Mouse (Mus musculus): ENCODE results near the gene Hmga1. TPM values are rescaled to one million over a fixed set of nuclear protein-coding genes. Genes with fewer than 3 reads are reported as not detected.

The Hmga1 gene
- 124 and 134 TPM in 2 replicates for polyA plus RNA-seq (2015; fragmentation: Nextera tagmentation; extraction: Ambion mirVana)

GRCm38 (mm10) chr17:27556315-27557011 is at the start of gene Hmga1:
Hmga1 (plus strand) TSS chr17:27556497.
- H3K4me2 ChIP-seq (ENCODE audit: low read length) = peak within 1 kb of the TSS; percentile 76
- peak within 1 kb of the TSS; percentile 88 for H3K4me3 ChIP-seq (ENCODE audit: low read depth, low read length)
- peaks cover 31% of the 10 kb centered on the region for H3K4me1 ChIP-seq (ENCODE audit: control insufficient read depth, insufficient read depth, low read length)
- H3K27me3 ChIP-seq (ENCODE audit: control insufficient read depth, insufficient read depth, low read depth, low read length) = peaks cover 9% of the 10 kb centered on the region
- H3K9me3 ChIP-seq (replicated peaks; ENCODE audit: control insufficient read depth, low read length, poor library complexity, severe bottlenecking) = no peaks in the 10 kb centered on the region
- peak within 1 kb of the TSS; percentile 94 for H3K9ac ChIP-seq (ENCODE audit: low read depth, low read length)
- H3K27ac ChIP-seq (ENCODE audit: low read length) = peak within 1 kb of the TSS; percentile 93
- H3K36me3 ChIP-seq (ENCODE audit: control insufficient read depth, insufficient read depth, low read length) = peaks cover under 1% of the 10 kb centered on the region; the same call in 1 of the 2 replicates
- ATAC-seq = peak; percentile 79
- WGBS = under 1% methylated on average over 79 of the region's 79 CpGs

GRCm38 (mm10) chr17:27506871-27507590 is 49.3 kb upstream of the Hmga1 start:
- WGBS = 82% methylated on average over 7 of the region's 7 CpGs
- no peak for ATAC-seq
- Histone ChIP-seq H3K36me3 (ENCODE audit: control insufficient read depth, insufficient read depth, low read length) (no peaks in the 10 kb centered on the region), H3K9ac (ENCODE audit: low read depth, low read length) (no peak overlapping the region), H3K27me3 (ENCODE audit: control insufficient read depth, insufficient read depth, low read depth, low read length) (no peaks in the 10 kb centered on the region), H3K27ac (ENCODE audit: low read length) (no peak overlapping the region), H3K4me1 (ENCODE audit: control insufficient read depth, insufficient read depth, low read length) (peaks cover 32% of the 10 kb centered on the region), H3K9me3 (replicated peaks; ENCODE audit: control insufficient read depth, low read length, poor library complexity, severe bottlenecking) (no peaks in the 10 kb centered on the region), H3K4me3 (ENCODE audit: low read depth, low read length) (no peak overlapping the region), H3K4me2 (ENCODE audit: low read length) (no peak overlapping the region)

- H3K27me3 ChIP-seq (ENCODE audit: control insufficient read depth, insufficient read depth, low read depth, low read length) = no peaks in the 10 kb centered on the region
- H3K4me3 ChIP-seq (ENCODE audit: low read depth, low read length) = no peak overlapping the region
- no peak overlapping the region for H3K4me2 ChIP-seq (ENCODE audit: low read length)
- WGBS = 79% methylated on average over 7 of the region's 7 CpGs
- no peak for ATAC-seq
- no peak overlapping the region for H3K27ac ChIP-seq (ENCODE audit: low read length)
- H3K9ac ChIP-seq (ENCODE audit: low read depth, low read length) = 0 out of 2 replicates have a peak overlapping the region, but pooled peaks have one; percentile 2
- no peaks in the 10 kb centered on the region for H3K36me3 ChIP-seq (ENCODE audit: control insufficient read depth, insufficient read depth, low read length)
- H3K9me3 ChIP-seq (replicated peaks; ENCODE audit: control insufficient read depth, low read length, poor library complexity, severe bottlenecking) = no peaks in the 10 kb centered on the region
- peaks cover 27% of the 10 kb centered on the region for H3K4me1 ChIP-seq (ENCODE audit: control insufficient read depth, insufficient read depth, low read length)
These were observed 48.7 kb upstream of the Hmga1 start for GRCm38 (mm10) chr17:27507591-27507945.

GRCm38 (mm10) chr17:27508002-27508401 is 48.3 kb upstream of the Hmga1 start:
- Histone ChIP-seq H3K9ac (ENCODE audit: low read depth, low read length) (no peak overlapping the region), H3K4me1 (ENCODE audit: control insufficient read depth, insufficient read depth, low read length) (peaks cover 23% of the 10 kb centered on the region), H3K36me3 (ENCODE audit: control insufficient read depth, insufficient read depth, low read length) (no peaks in the 10 kb centered on the region), H3K27me3 (ENCODE audit: control insufficient read depth, insufficient read depth, low read depth, low read length) (no peaks in the 10 kb centered on the region), H3K9me3 (replicated peaks; ENCODE audit: control insufficient read depth, low read length, poor library complexity, severe bottlenecking) (no peaks in the 10 kb centered on the region), H3K4me3 (ENCODE audit: low read depth, low read length) (no peak overlapping the region), H3K27ac (ENCODE audit: low read length) (no peak overlapping the region), H3K4me2 (ENCODE audit: low read length) (no peak overlapping the region)
- ATAC-seq = no peak
- WGBS = 57% methylated on average over 12 of the region's 12 CpGs

GRCm38 (mm10) chr17:27508513-27508912 is 47.8 kb upstream of the Hmga1 start:
- WGBS = 70% methylated on average over 5 of the region's 5 CpGs
- H3K9ac ChIP-seq (ENCODE audit: low read depth, low read length) = no peak overlapping the region
- H3K4me2 ChIP-seq (ENCODE audit: low read length) = no peak overlapping the region

GRCm38 (mm10) chr17:27509056-27509455 is 47.2 kb upstream of the Hmga1 start:
- Histone ChIP-seq H3K27me3 (ENCODE audit: control insufficient read depth, insufficient read depth, low read depth, low read length) (no peaks in the 10 kb centered on the region), H3K4me2 (ENCODE audit: low read length) (no peak overlapping the region), H3K9ac (ENCODE audit: low read depth, low read length) (no peak overlapping the region), H3K27ac (ENCODE audit: low read length) (no peak overlapping the region), H3K4me1 (ENCODE audit: control insufficient read depth, insufficient read depth, low read length) (peaks cover 27% of the 10 kb centered on the region), H3K36me3 (ENCODE audit: control insufficient read depth, insufficient read depth, low read length) (no peaks in the 10 kb centered on the region), H3K9me3 (replicated peaks; ENCODE audit: control insufficient read depth, low read length, poor library complexity, severe bottlenecking) (no peaks in the 10 kb centered on the region), H3K4me3 (ENCODE audit: low read depth, low read length) (no peak overlapping the region)
- ATAC-seq = no peak
- WGBS = 83% methylated on average over 5 of the region's 5 CpGs

More at GRCm38 (mm10) chr17:27508513-27508912, 47.8 kb upstream of the Hmga1 start:
- no peak overlapping the region for H3K4me3 ChIP-seq (ENCODE audit: low read depth, low read length)
- peaks cover 22% of the 10 kb centered on the region for H3K4me1 ChIP-seq (ENCODE audit: control insufficient read depth, insufficient read depth, low read length)
- H3K27ac ChIP-seq (ENCODE audit: low read length) = no peak overlapping the region
- no peaks in the 10 kb centered on the region for H3K36me3 ChIP-seq (ENCODE audit: control insufficient read depth, insufficient read depth, low read length)
- no peaks in the 10 kb centered on the region for H3K27me3 ChIP-seq (ENCODE audit: control insufficient read depth, insufficient read depth, low read depth, low read length)
- ATAC-seq = no peak
- no peaks in the 10 kb centered on the region for H3K9me3 ChIP-seq (replicated peaks; ENCODE audit: control insufficient read depth, low read length, poor library complexity, severe bottlenecking)

- no peaks in the 10 kb centered on the region for H3K36me3 ChIP-seq (ENCODE audit: control insufficient read depth, insufficient read depth, low read length)
- 0 out of 2 replicates have a peak overlapping the region, but pooled peaks have one; percentile 3 for H3K9ac ChIP-seq (ENCODE audit: low read depth, low read length)
- H3K27ac ChIP-seq (ENCODE audit: low read length) = no peak overlapping the region; the same call in 1 of the 2 replicates
- WGBS = 45% methylated on average over 9 of the region's 9 CpGs
- H3K4me1 ChIP-seq (ENCODE audit: control insufficient read depth, insufficient read depth, low read length) = peaks cover 24% of the 10 kb centered on the region
- H3K9me3 ChIP-seq (replicated peaks; ENCODE audit: control insufficient read depth, low read length, poor library complexity, severe bottlenecking) = no peaks in the 10 kb centered on the region
- H3K27me3 ChIP-seq (ENCODE audit: control insufficient read depth, insufficient read depth, low read depth, low read length) = no peaks in the 10 kb centered on the region
- no peak for ATAC-seq
- H3K4me2 ChIP-seq (ENCODE audit: low read length) = peak overlapping the region; percentile 68
- no peak overlapping the region for H3K4me3 ChIP-seq (ENCODE audit: low read depth, low read length)
These were observed 45.8 kb upstream of the Hmga1 start for GRCm38 (mm10) chr17:27510258-27511124.

GRCm38 (mm10) chr17:27511125-27511735 is 45.1 kb upstream of the Hmga1 start:
- H3K9ac ChIP-seq (ENCODE audit: low read depth, low read length) = peak overlapping the region; percentile 89
- peak overlapping the region; percentile 58 for H3K4me3 ChIP-seq (ENCODE audit: low read depth, low read length)
- H3K4me2 ChIP-seq (ENCODE audit: low read length) = peak overlapping the region; percentile 68
- H3K27me3 ChIP-seq (ENCODE audit: control insufficient read depth, insufficient read depth, low read depth, low read length) = no peaks in the 10 kb centered on the region
- WGBS = 89% methylated on average over 7 of the region's 7 CpGs
- H3K36me3 ChIP-seq (ENCODE audit: control insufficient read depth, insufficient read depth, low read length) = no peaks in the 10 kb centered on the region
- H3K27ac ChIP-seq (ENCODE audit: low read length) = peak overlapping the region; percentile 53; the same call in 1 of the 2 replicates
- H3K9me3 ChIP-seq (replicated peaks; ENCODE audit: control insufficient read depth, low read length, poor library complexity, severe bottlenecking) = no peaks in the 10 kb centered on the region
- ATAC-seq = no peak
- H3K4me1 ChIP-seq (ENCODE audit: control insufficient read depth, insufficient read depth, low read length) = peaks cover 19% of the 10 kb centered on the region

Measured in midbrain, embryonic 16.5 days (tissue).